ENCODE assay signal across 16 mouse cellular contexts in genomic region chrX:100344433-100344832, GRCm38 (mm10).
"Had no signal": no experiment of that assay in that cellular context is flagged by ENCODE, and none has a peak within 500 bp of the region (broad histone marks: within the 10 kb centered on the region; RNA-seq: fewer than 3 reads in every experiment).

No protein-coding gene starts in this region.

- DNase-seq: kidney, adult 11 months; kidney, adult 9 months; kidney, postnatal 36 days; layer of hippocampus, adult 9-11 months; layer of hippocampus, postnatal 36 days; right cerebral cortex, postnatal 25 days; thymus, postnatal 14 days had no signal

- H3K4me2 ChIP-seq: limb, embryonic 15.5 days; liver, embryonic 12.5 days; lung, embryonic 15.5 days; midbrain, embryonic 12.5 days; neural tube, embryonic 13.5 days had no signal

- H3K4me3 ChIP-seq: limb, embryonic 15.5 days; liver, embryonic 12.5 days; lung, embryonic 15.5 days; megakaryocyte, embryonic 14.5 days; midbrain, embryonic 12.5 days; neural tube, embryonic 13.5 days had no signal

- H3K4me1 ChIP-seq: limb, embryonic 15.5 days; liver, embryonic 12.5 days; lung, embryonic 15.5 days; midbrain, embryonic 12.5 days; neural tube, embryonic 13.5 days had no signal

- H3K36me3 ChIP-seq: limb, embryonic 15.5 days; liver, embryonic 12.5 days; lung, embryonic 15.5 days; midbrain, embryonic 12.5 days; neural tube, embryonic 13.5 days had no signal

- H3K9me3 ChIP-seq: limb, embryonic 15.5 days; liver, embryonic 12.5 days; lung, embryonic 15.5 days; megakaryocyte, embryonic 14.5 days; midbrain, embryonic 12.5 days; neural tube, embryonic 13.5 days had no signal

- ATAC-seq: liver, embryonic 12.5 days; midbrain, embryonic 16.5 days had no signal

- H3K27me3 ChIP-seq: liver, embryonic 12.5 days had no signal

- H3K9ac ChIP-seq: limb, embryonic 15.5 days; liver, embryonic 12.5 days; lung, embryonic 15.5 days; midbrain, embryonic 12.5 days; neural tube, embryonic 13.5 days had no signal

- H3K27ac ChIP-seq: kidney, postnatal 0 days; limb, embryonic 15.5 days; liver, embryonic 12.5 days; lung, embryonic 15.5 days; midbrain, embryonic 12.5 days; neural tube, embryonic 13.5 days; stomach, postnatal 0 days had no signal
